Mouse (Mus musculus): ENCODE data around the gene Slc25a21. TPM values are rescaled to one million over a fixed set of nuclear protein-coding genes. Genes with fewer than 3 reads are reported as not detected.

Slc25a21 gene
- polyA plus RNA-seq, 1 experiment from 2014 or later: 3.4 TPM

- H3K36me3 ChIP-seq (ENCODE audit: insufficient read depth, low read length): no peaks in the 10 kb centered on the region
- no peaks in the 10 kb centered on the region for H3K9me3 ChIP-seq (ENCODE audit: low read length)
- no peak overlapping the region for H3K9ac ChIP-seq (replicated peaks; ENCODE audit: low read length)
- H3K27me3 ChIP-seq (ENCODE audit: insufficient read depth, low read length): no peaks in the 10 kb centered on the region
- ATAC-seq (ENCODE audit: low FRiP score, low TSS enrichment): no peak
- no peak overlapping the region for H3K4me2 ChIP-seq (replicated peaks; ENCODE audit: low read depth, low read length)
- no peaks in the 10 kb centered on the region for H3K4me1 ChIP-seq (ENCODE audit: insufficient read depth, low read length)
- no peak overlapping the region for H3K27ac ChIP-seq (ENCODE audit: low read length)
- WGBS: 49% methylated on average over 5 of the region's 5 CpGs
- no peak overlapping the region for H3K4me3 ChIP-seq (ENCODE audit: low read length)
Measured at GRCm38 (mm10) chr12:57083533-57083932, 113.7 kb downstream of the Slc25a21 start.

- Histone ChIP-seq H3K27me3 (ENCODE audit: insufficient read depth, low read length) (no peaks in the 10 kb centered on the region), H3K36me3 (ENCODE audit: insufficient read depth, low read length) (no peaks in the 10 kb centered on the region), H3K27ac (ENCODE audit: low read length) (no peak overlapping the region), H3K9ac (replicated peaks; ENCODE audit: low read length) (no peak overlapping the region), H3K4me2 (replicated peaks; ENCODE audit: low read depth, low read length) (0 out of 2 replicates have a peak overlapping the region, but pooled peaks have one; percentile 21), H3K4me1 (ENCODE audit: insufficient read depth, low read length) (peaks cover 4% of the 10 kb centered on the region; the same call in 1 of the 2 replicates), H3K9me3 (ENCODE audit: low read length) (no peaks in the 10 kb centered on the region), H3K4me3 (ENCODE audit: low read length) (no peak overlapping the region)
- peak; percentile 61; the same call in 1 of the 2 replicates for ATAC-seq (ENCODE audit: low FRiP score, low TSS enrichment)
- WGBS: 17% methylated on average over 4 of the region's 4 CpGs
Measured at GRCm38 (mm10) chr12:57076606-57077005, 120.7 kb downstream of the Slc25a21 start.

GRCm38 (mm10) chr12:57072616-57073015 is 124.7 kb downstream of the Slc25a21 start:
- Histone ChIP-seq H3K4me1 (ENCODE audit: insufficient read depth, low read length) (peaks cover 4% of the 10 kb centered on the region; the same call in 1 of the 2 replicates), H3K4me3 (ENCODE audit: low read length) (no peak overlapping the region), H3K27ac (ENCODE audit: low read length) (no peak overlapping the region), H3K27me3 (ENCODE audit: insufficient read depth, low read length) (no peaks in the 10 kb centered on the region), H3K36me3 (ENCODE audit: insufficient read depth, low read length) (no peaks in the 10 kb centered on the region), H3K9ac (replicated peaks; ENCODE audit: low read length) (no peak overlapping the region), H3K9me3 (ENCODE audit: low read length) (no peaks in the 10 kb centered on the region), H3K4me2 (replicated peaks; ENCODE audit: low read depth, low read length) (no peak overlapping the region)
- no peak for ATAC-seq (ENCODE audit: low FRiP score, low TSS enrichment)
- 77% methylated on average over 2 of the region's 2 CpGs for WGBS

- Histone ChIP-seq H3K4me2 (replicated peaks; ENCODE audit: low read depth, low read length) (no peak overlapping the region), H3K27ac (ENCODE audit: low read length) (no peak overlapping the region), H3K4me3 (ENCODE audit: low read length) (no peak overlapping the region), H3K9me3 (ENCODE audit: low read length) (no peaks in the 10 kb centered on the region), H3K27me3 (ENCODE audit: insufficient read depth, low read length) (no peaks in the 10 kb centered on the region), H3K4me1 (ENCODE audit: insufficient read depth, low read length) (no peaks in the 10 kb centered on the region), H3K9ac (replicated peaks; ENCODE audit: low read length) (no peak overlapping the region), H3K36me3 (ENCODE audit: insufficient read depth, low read length) (no peaks in the 10 kb centered on the region)
- ATAC-seq (ENCODE audit: low FRiP score, low TSS enrichment): no peak
- WGBS: 22% methylated on average over 5 of the region's 5 CpGs
Measured at GRCm38 (mm10) chr12:57068607-57069006, 128.7 kb downstream of the Slc25a21 start.

GRCm38 (mm10) chr12:57019737-57020136 is 177.5 kb downstream of the Slc25a21 start:
- H3K4me1 ChIP-seq (ENCODE audit: insufficient read depth, low read length): no peaks in the 10 kb centered on the region
- no peak overlapping the region for H3K4me2 ChIP-seq (replicated peaks; ENCODE audit: low read depth, low read length)
- no peak overlapping the region for H3K9ac ChIP-seq (replicated peaks; ENCODE audit: low read length)
- no peaks in the 10 kb centered on the region for H3K9me3 ChIP-seq (ENCODE audit: low read length)
- H3K27ac ChIP-seq (ENCODE audit: low read length): no peak overlapping the region
- H3K36me3 ChIP-seq (ENCODE audit: insufficient read depth, low read length): no peaks in the 10 kb centered on the region
- no peak for ATAC-seq (ENCODE audit: low FRiP score, low TSS enrichment)
- 60% methylated on average over 4 of the region's 4 CpGs for WGBS
- no peak overlapping the region for H3K4me3 ChIP-seq (ENCODE audit: low read length)
- no peaks in the 10 kb centered on the region for H3K27me3 ChIP-seq (ENCODE audit: insufficient read depth, low read length)

- Histone ChIP-seq H3K27me3 (ENCODE audit: insufficient read depth, low read length) (no peaks in the 10 kb centered on the region), H3K27ac (ENCODE audit: low read length) (no peak overlapping the region), H3K9ac (replicated peaks; ENCODE audit: low read length) (no peak overlapping the region), H3K4me3 (ENCODE audit: low read length) (no peak overlapping the region), H3K36me3 (ENCODE audit: insufficient read depth, low read length) (no peaks in the 10 kb centered on the region), H3K9me3 (ENCODE audit: low read length) (no peaks in the 10 kb centered on the region), H3K4me1 (ENCODE audit: insufficient read depth, low read length) (no peaks in the 10 kb centered on the region), H3K4me2 (replicated peaks; ENCODE audit: low read depth, low read length) (no peak overlapping the region)
- ATAC-seq (ENCODE audit: low FRiP score, low TSS enrichment): no peak
- WGBS: 81% methylated on average over 3 of the region's 3 CpGs
Measured at GRCm38 (mm10) chr12:57016845-57017244, 180.4 kb downstream of the Slc25a21 start.

- ATAC-seq (ENCODE audit: low FRiP score, low TSS enrichment): 0 out of 2 replicates have a peak, but pooled peaks have one; percentile 35
- H3K9ac ChIP-seq (replicated peaks; ENCODE audit: low read length): no peak overlapping the region
- H3K4me3 ChIP-seq (ENCODE audit: low read length): no peak overlapping the region
- no peaks in the 10 kb centered on the region for H3K9me3 ChIP-seq (ENCODE audit: low read length)
- no peaks in the 10 kb centered on the region for H3K4me1 ChIP-seq (ENCODE audit: insufficient read depth, low read length)
- H3K4me2 ChIP-seq (replicated peaks; ENCODE audit: low read depth, low read length): no peak overlapping the region
- no peaks in the 10 kb centered on the region for H3K36me3 ChIP-seq (ENCODE audit: insufficient read depth, low read length)
- no peaks in the 10 kb centered on the region for H3K27me3 ChIP-seq (ENCODE audit: insufficient read depth, low read length)
- WGBS: 64% methylated on average over 3 of the region's 3 CpGs
- H3K27ac ChIP-seq (ENCODE audit: low read length): no peak overlapping the region
Measured at GRCm38 (mm10) chr12:57016324-57016723, 180.9 kb downstream of the Slc25a21 start.

- Histone ChIP-seq H3K27me3 (ENCODE audit: insufficient read depth, low read length) (no peaks in the 10 kb centered on the region), H3K4me2 (replicated peaks; ENCODE audit: low read depth, low read length) (peak overlapping the region; percentile 37), H3K27ac (ENCODE audit: low read length) (no peak overlapping the region), H3K4me1 (ENCODE audit: insufficient read depth, low read length) (peaks cover 3% of the 10 kb centered on the region; the same call in 1 of the 2 replicates), H3K4me3 (ENCODE audit: low read length) (no peak overlapping the region), H3K9me3 (ENCODE audit: low read length) (no peaks in the 10 kb centered on the region), H3K9ac (replicated peaks; ENCODE audit: low read length) (no peak overlapping the region), H3K36me3 (ENCODE audit: insufficient read depth, low read length) (no peaks in the 10 kb centered on the region)
- 5% methylated on average over 11 of the region's 11 CpGs for WGBS
- ATAC-seq (ENCODE audit: low FRiP score, low TSS enrichment): peak; percentile 63; the same call in 1 of the 2 replicates
Measured at GRCm38 (mm10) chr12:57009010-57009409, 188.3 kb downstream of the Slc25a21 start.

GRCm38 (mm10) chr12:56986049-56986448 is 211.2 kb downstream of the Slc25a21 start:
- H3K9me3 ChIP-seq (ENCODE audit: low read length): no peaks in the 10 kb centered on the region
- 5% methylated on average over 5 of the region's 5 CpGs for WGBS
- H3K27ac ChIP-seq (ENCODE audit: low read length): no peak overlapping the region
- H3K4me1 ChIP-seq (ENCODE audit: insufficient read depth, low read length): no peaks in the 10 kb centered on the region
- H3K9ac ChIP-seq (replicated peaks; ENCODE audit: low read length): no peak overlapping the region
- H3K36me3 ChIP-seq (ENCODE audit: insufficient read depth, low read length): no peaks in the 10 kb centered on the region
- ATAC-seq (ENCODE audit: low FRiP score, low TSS enrichment): no peak
- H3K27me3 ChIP-seq (ENCODE audit: insufficient read depth, low read length): peaks cover 30% of the 10 kb centered on the region
- no peak overlapping the region for H3K4me2 ChIP-seq (replicated peaks; ENCODE audit: low read depth, low read length)
- no peak overlapping the region for H3K4me3 ChIP-seq (ENCODE audit: low read length)

GRCm38 (mm10) chr12:56982066-56982626 is 215.1 kb downstream of the Slc25a21 start:
- Histone ChIP-seq H3K9me3 (ENCODE audit: low read length) (no peaks in the 10 kb centered on the region), H3K4me1 (ENCODE audit: insufficient read depth, low read length) (no peaks in the 10 kb centered on the region), H3K36me3 (ENCODE audit: insufficient read depth, low read length) (no peaks in the 10 kb centered on the region), H3K27me3 (ENCODE audit: insufficient read depth, low read length) (peaks cover 22% of the 10 kb centered on the region), H3K27ac (ENCODE audit: low read length) (no peak overlapping the region), H3K4me3 (ENCODE audit: low read length) (no peak overlapping the region), H3K9ac (replicated peaks; ENCODE audit: low read length) (no peak overlapping the region), H3K4me2 (replicated peaks; ENCODE audit: low read depth, low read length) (no peak overlapping the region)
- 81% methylated on average over 14 of the region's 18 CpGs for WGBS
- no peak for ATAC-seq (ENCODE audit: low FRiP score, low TSS enrichment)

Data from kidney, embryonic 16.5 days (tissue).